Mouse (Mus musculus) midbrain, embryonic 14.5 days (tissue): ENCODE data around the gene Med29. TPM values are rescaled to one million over a fixed set of nuclear protein-coding genes. Genes with fewer than 3 reads are reported as not detected.
"Not testable (repeated sequence)": the region's sequence is repeated elsewhere in the genome, so short reads cannot be mapped to it uniquely, and the experiment has no call there.

Source experiments
- ATAC-seq: fragments of 200-750 bp; cut with Nextera tagmentation; 2 replicates; pipeline ENCODE4 v1.8.0; 2017; ENCODE audit warnings: moderate number of reproducible peaks, moderate library complexity; ENCODE audit not compliant: low FRiP score, low TSS enrichment
- DNase-seq: peaks from one replicate; pipeline ENCODE4 v3.0.0-alpha.2; 2015
- H3K27ac ChIP-seq: fragments of 300-500 bp; sonication (generic); replicated peaks from 2 replicates; pipeline ENCODE4 v1.5.1; 2014; ENCODE audit warnings: mild to moderate bottlenecking, low read depth, low read length, moderate library complexity
- H3K27me3 ChIP-seq: fragments of 300-500 bp; sonication (generic); 2 replicates; pipeline ENCODE4 v1.6.1; 2014; ENCODE audit warnings: low read length, control low read depth, mixed read lengths; ENCODE audit not compliant: control insufficient read depth, insufficient read depth
- H3K36me3 ChIP-seq: fragments of 300-500 bp; sonication (generic); 2 replicates; pipeline ENCODE4 v1.6.1; 2014; ENCODE audit warnings: low read length, control low read depth; ENCODE audit not compliant: control insufficient read depth, insufficient read depth
- H3K4me1 ChIP-seq: fragments of 300-500 bp; sonication (generic); 2 replicates; pipeline ENCODE4 v1.6.1; 2014; ENCODE audit warnings: mild to moderate bottlenecking, antibody characterized with exemption, low read length, control low read depth; ENCODE audit not compliant: control insufficient read depth, insufficient read depth
- H3K4me2 ChIP-seq: fragments of 300-500 bp; sonication (generic); 2 replicates; pipeline ENCODE4 v1.6.1; 2014; ENCODE audit warnings: mild to moderate bottlenecking, low read length, moderate library complexity
- H3K4me3 ChIP-seq: fragments of 300-500 bp; sonication (generic); replicated peaks from 2 replicates; pipeline ENCODE4 v1.5.1; 2014; ENCODE audit warnings: low read depth, low read length
- H3K9ac ChIP-seq: fragments of 300-500 bp; sonication (generic); replicated peaks from 2 replicates; pipeline ENCODE4 v1.6.1; 2014; ENCODE audit warnings: mild to moderate bottlenecking, low read length, moderate library complexity
- H3K9me3 ChIP-seq: fragments of 300-500 bp; sonication (generic); 2 replicates; pipeline ENCODE4 v1.6.1; 2016; ENCODE audit warnings: low read length, control low read depth, mixed read lengths; ENCODE audit not compliant: control insufficient read depth
- WGBS: fragments of 180-500 bp; shearing (Covaris S2); extraction: QIAGEN DNeasy Blood & Tissue Kit; methylation state at CpG from one replicate; pipeline ENCODE4 v1.1.7; 2014; 5-methylcytosine and 5-hydroxymethylcytosine counted together
- polyA plus RNA-seq: library from polyadenylated mRNA; unstranded; fragments of >200 nt; fragmentation: Nextera tagmentation; extraction: Ambion mirVana; gene quantifications from 2 replicates; pipeline ENCODE4 v1.2.1, GENCODE M21; 2014

The Med29 gene
- polyA plus RNA-seq, 1 experiment from 2014 or later: 38.3 TPM

GRCm38 (mm10) chr7:28386877-28387276 is 5.6 kb downstream of the Med29 start:
- not testable (repeated sequence) for H3K9me3 ChIP-seq, H3K27me3 ChIP-seq, H3K27ac ChIP-seq, ATAC-seq, H3K4me3 ChIP-seq, H3K9ac ChIP-seq, H3K4me2 ChIP-seq, DNase-seq
- 81% methylated on average over 6 of the region's 6 CpGs for WGBS
- Histone ChIP-seq H3K4me1 (peaks cover 11% of the 10 kb centered on the region), H3K36me3 (peaks cover 45% of the 10 kb centered on the region)

DNA sequence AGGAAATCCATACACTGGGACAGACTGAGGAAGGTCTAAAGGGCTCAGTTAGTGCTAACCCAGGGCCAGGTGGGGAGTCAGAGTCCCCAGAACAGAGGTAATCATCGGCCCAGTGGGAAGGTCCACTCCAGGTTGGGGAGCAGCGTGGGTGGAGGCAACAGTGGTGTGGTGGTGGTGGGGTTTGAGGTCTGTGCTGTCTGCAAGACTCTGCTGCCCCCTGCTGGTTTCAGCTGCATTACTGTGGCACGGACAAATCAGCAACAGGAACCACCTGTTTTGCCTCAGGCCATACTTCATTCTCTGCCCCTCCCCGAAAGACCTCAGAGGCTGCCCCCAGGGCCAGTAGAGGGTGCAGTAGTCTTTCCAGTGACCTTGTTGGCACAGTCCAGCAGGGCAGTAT is 6.0 kb downstream of the Med29 start:
- H3K9me3 ChIP-seq: no peaks in the 10 kb centered on the region
- H3K4me2 ChIP-seq: no peak overlapping the region
- no peak overlapping the region for H3K9ac ChIP-seq
- ATAC-seq: 0 out of 2 replicates have a peak, but pooled peaks have one; percentile 35
- peaks cover 45% of the 10 kb centered on the region for H3K36me3 ChIP-seq
- H3K27ac ChIP-seq: no peak overlapping the region
- DNase-seq: peak; percentile 90
- WGBS: 20% methylated on average over 4 of the region's 4 CpGs
- no peaks in the 10 kb centered on the region for H3K27me3 ChIP-seq
- H3K4me3 ChIP-seq: no peak overlapping the region
- H3K4me1 ChIP-seq: peaks cover 10% of the 10 kb centered on the region

DNA sequence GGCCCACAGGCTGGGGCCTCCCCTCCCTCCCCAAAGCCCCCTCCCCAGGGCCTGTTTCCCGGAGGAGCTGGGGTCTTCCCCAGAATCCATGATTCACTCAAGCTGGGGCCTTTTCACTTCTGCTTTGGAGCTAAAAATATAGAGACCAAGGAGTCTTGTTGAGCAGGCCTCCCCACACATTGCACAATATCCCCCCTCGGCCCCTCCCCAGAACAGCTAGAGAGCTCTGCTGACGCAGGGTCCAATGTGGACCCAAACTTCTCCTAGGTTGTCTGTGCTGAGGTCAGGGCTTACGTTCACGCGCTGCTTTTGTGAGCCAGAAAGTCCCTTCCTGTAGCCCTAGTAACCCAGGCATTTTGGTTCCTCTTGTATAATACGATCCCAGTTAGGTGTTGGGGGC is 6.5 kb downstream of the Med29 start:
- no peak for ATAC-seq

DNA sequence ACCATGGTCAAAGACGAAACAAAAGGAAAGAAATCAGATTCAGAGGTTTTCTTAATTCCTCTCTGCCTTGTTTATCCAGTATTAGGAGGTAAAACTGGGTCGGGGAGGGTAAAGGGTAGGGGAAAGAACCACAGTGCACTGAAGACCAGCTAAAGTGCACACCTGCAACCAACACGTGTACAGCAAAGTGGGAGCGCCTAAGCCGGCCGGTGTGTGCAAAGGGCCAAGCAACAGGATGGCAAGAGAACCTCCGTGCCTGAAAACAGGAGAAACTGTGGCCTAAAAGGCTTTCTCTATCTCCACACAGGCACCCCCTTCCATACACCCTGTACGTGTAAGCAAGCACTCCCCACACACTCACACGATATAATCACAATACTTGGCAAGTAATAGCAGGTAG is 7.3 kb downstream of the Med29 start:
- Histone ChIP-seq H3K4me3 (no peak overlapping the region), H3K9ac (no peak overlapping the region), H3K27ac (no peak overlapping the region), H3K4me1 (peaks cover 14% of the 10 kb centered on the region; the same call in 1 of the 2 replicates), H3K9me3 (no peaks in the 10 kb centered on the region), H3K4me2 (no peak overlapping the region), H3K36me3 (peaks cover 37% of the 10 kb centered on the region), H3K27me3 (no peaks in the 10 kb centered on the region)
- DNase-seq: no peak
- ATAC-seq: no peak
- 92% methylated on average over 9 of the region's 9 CpGs for WGBS

More for the DNA sequence above, 6.5 kb downstream of the Med29 start:
- peaks cover 11% of the 10 kb centered on the region; the same call in 1 of the 2 replicates for H3K4me1 ChIP-seq
- no peak overlapping the region for H3K27ac ChIP-seq
- no peaks in the 10 kb centered on the region for H3K27me3 ChIP-seq
- H3K4me2 ChIP-seq: no peak overlapping the region
- 87% methylated on average over 7 of the region's 7 CpGs for WGBS
- no peaks in the 10 kb centered on the region for H3K9me3 ChIP-seq
- peaks cover 45% of the 10 kb centered on the region for H3K36me3 ChIP-seq
- DNase-seq: no peak
- no peak overlapping the region for H3K4me3 ChIP-seq
- H3K9ac ChIP-seq: no peak overlapping the region

DNA sequence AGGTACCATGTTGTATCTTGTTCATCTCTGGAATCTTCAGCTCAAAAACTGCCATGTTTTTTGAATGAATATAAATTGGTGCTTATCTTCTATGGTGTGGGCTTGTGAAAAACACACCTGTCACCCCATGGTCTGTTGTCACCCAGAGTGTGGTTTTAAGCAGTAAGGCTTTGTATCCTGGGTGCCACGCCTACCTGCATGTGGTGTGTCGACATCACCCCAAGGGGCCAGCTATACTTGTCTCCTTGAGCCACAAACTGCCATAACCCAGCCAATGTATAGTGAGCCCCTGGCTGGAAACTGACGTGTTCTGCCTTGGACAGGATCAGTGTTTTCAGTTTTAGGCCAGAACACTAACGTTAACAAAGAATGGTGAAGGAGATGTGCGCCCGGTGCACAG is 8.3 kb downstream of the Med29 start:
- Histone ChIP-seq H3K27ac (no peak overlapping the region), H3K36me3 (peaks cover 29% of the 10 kb centered on the region), H3K9ac (no peak overlapping the region), H3K4me3 (no peak overlapping the region), H3K4me2 (no peak overlapping the region), H3K9me3 (no peaks in the 10 kb centered on the region), H3K27me3 (no peaks in the 10 kb centered on the region), H3K4me1 (peaks cover 19% of the 10 kb centered on the region; the same call in 1 of the 2 replicates)
- no peak for DNase-seq
- WGBS: 85% methylated on average over 6 of the region's 6 CpGs
- ATAC-seq: no peak

DNA sequence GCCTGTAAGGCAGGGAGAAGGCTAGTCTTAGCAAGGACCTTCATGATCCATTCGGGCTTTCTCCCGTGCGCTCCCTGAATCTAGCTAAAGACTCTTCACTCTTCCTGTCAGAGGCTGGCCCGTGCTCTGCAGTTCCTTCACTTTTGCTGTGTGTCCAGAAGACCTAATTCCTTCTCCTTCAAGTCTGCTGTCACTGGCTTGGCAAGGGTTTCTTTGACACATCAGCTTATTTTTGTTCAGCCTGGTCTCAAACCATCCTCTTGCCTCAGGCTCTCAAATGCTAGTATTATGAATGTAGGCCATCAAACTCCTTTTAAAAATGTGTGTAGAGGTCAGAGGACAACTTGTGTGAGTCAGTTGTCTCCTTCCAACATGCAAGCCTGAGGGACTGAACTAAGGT is 8.9 kb downstream of the Med29 start:
- WGBS: 87% methylated on average over 4 of the region's 4 CpGs
- Histone ChIP-seq H3K4me1 (peaks cover 19% of the 10 kb centered on the region), H3K4me3 (no peak overlapping the region), H3K9ac (no peak overlapping the region), H3K9me3 (no peaks in the 10 kb centered on the region), H3K27ac (no peak overlapping the region), H3K27me3 (no peaks in the 10 kb centered on the region), H3K4me2 (no peak overlapping the region), H3K36me3 (peaks cover 24% of the 10 kb centered on the region)
- ATAC-seq (no peak), DNase-seq (no peak)

DNA sequence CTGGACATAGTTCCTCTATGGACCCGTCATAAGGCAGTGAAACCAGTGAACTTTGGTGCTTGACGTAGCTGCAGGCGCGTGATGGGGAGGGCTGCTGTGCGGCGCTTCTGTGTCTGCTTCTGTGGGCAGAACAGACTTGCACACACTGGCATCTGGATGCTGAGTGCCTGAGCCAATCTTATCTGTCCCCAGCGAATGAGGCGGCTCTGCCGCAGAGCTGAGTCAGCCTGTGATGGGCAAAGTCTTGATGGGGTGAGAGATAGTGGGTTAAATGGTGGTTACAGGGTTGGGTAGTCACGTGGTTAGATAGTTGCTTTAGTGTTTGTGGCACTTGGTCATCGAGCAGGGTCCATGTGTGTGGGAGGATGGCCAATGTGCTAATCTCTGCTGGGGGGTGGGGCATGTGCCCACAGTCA is 9.5 kb downstream of the Med29 start:
- WGBS: 76% methylated on average over 11 of the region's 11 CpGs
- peaks cover 19% of the 10 kb centered on the region for H3K4me1 ChIP-seq
- H3K9ac ChIP-seq: no peak overlapping the region
- no peak for ATAC-seq
- DNase-seq: no peak
- no peak overlapping the region for H3K4me2 ChIP-seq
- H3K9me3 ChIP-seq: no peaks in the 10 kb centered on the region
- peaks cover 18% of the 10 kb centered on the region for H3K36me3 ChIP-seq
- H3K27ac ChIP-seq: no peak overlapping the region
- H3K27me3 ChIP-seq: no peaks in the 10 kb centered on the region
- H3K4me3 ChIP-seq: no peak overlapping the region

- no peak overlapping the region for H3K27ac ChIP-seq
- H3K9me3 ChIP-seq: no peaks in the 10 kb centered on the region
- no peak for ATAC-seq
- DNase-seq: no peak
- peak overlapping the region; percentile 41 for H3K4me2 ChIP-seq
- peaks cover 19% of the 10 kb centered on the region for H3K4me1 ChIP-seq
- no peak overlapping the region for H3K4me3 ChIP-seq
- no peaks in the 10 kb centered on the region for H3K27me3 ChIP-seq
- H3K36me3 ChIP-seq: peaks cover 12% of the 10 kb centered on the region
- WGBS: 63% methylated on average over 12 of the region's 12 CpGs
- no peak overlapping the region; the same call in 1 of the 2 replicates for H3K9ac ChIP-seq
Measured at GRCm38 (mm10) chr7:28382347-28382951, 10.1 kb downstream of the Med29 start.

- 2% methylated on average over 20 of the region's 20 CpGs for WGBS
- H3K27me3 ChIP-seq: no peaks in the 10 kb centered on the region
- H3K27ac ChIP-seq: peak overlapping the region; percentile 41; the same call in 1 of the 2 replicates
- H3K36me3 ChIP-seq: peaks cover 11% of the 10 kb centered on the region; the same call in 1 of the 2 replicates
- 0 out of 2 replicates have a peak overlapping the region, but pooled peaks have one; percentile 8 for H3K4me3 ChIP-seq
- peaks cover 19% of the 10 kb centered on the region for H3K4me1 ChIP-seq
- no peak for ATAC-seq
- H3K9ac ChIP-seq: peak overlapping the region; percentile 14; the same call in 1 of the 2 replicates
- no peaks in the 10 kb centered on the region for H3K9me3 ChIP-seq
- peak; percentile 50 for DNase-seq
- H3K4me2 ChIP-seq: peak overlapping the region; percentile 41
Measured at GRCm38 (mm10) chr7:28381938-28382337, 10.6 kb downstream of the Med29 start.
